Mouse (Mus musculus): ENCODE data around the gene Olfr1411. TPM values are rescaled to one million over a fixed set of nuclear protein-coding genes. Genes with fewer than 3 reads are reported as not detected.

Olfr1411 gene
- total and polyA plus RNA-seq, 3 experiments = not detected

DNA sequence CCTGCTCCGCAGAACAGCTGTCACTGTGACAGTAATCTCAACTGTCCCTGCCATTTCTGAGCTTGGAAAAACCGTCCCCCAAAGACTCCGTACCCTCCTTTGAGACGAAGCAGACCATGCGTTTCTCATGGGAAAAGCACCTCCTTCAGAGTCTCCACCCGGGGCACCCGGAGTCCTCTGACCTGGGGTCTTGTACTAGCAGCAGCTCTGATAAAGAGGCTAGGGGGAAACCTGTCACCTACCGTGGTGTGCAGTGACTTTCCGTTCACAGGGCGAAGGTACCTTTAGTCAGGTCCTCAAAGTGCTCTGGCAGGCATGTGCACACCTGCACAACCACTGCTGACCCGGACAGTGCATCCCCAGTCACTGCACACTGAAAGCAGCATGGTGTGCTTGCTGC is 42.5 kb downstream of the Olfr1411 start:
- dilution Hi-C loops (cut with MboI; ENCODE audit: extremely low pct_ligation_motif_present, extremely low pct_unique_long_range_greater_than_20kb, low sequenced_read_pairs) (no loop called here), in situ Hi-C loops (cut with MboI; ENCODE audit: low pct_ligation_motif_present, low pct_unique_long_range_greater_than_20kb, low sequenced_read_pairs) (no loop called here)
- no peak for TF ChIP-seq NELFE (IDR thresholded peaks at IDR 0.05; ENCODE audit: low read depth, low read length)
- TF ChIP-seq JUND (conservative IDR thresholded peaks at IDR 0.05; ENCODE audit: low read depth, low read length) = no peak
- TF ChIP-seq MYC (IDR thresholded peaks at IDR 0.05; ENCODE audit: low read depth, low read length) = no peak
- no peak for TF ChIP-seq RCOR1 (conservative IDR thresholded peaks at IDR 0.05; ENCODE audit: low read depth, low read length)
- no peak for TF ChIP-seq BHLHE40 (IDR thresholded peaks at IDR 0.05; ENCODE audit: low read depth, low read length)
- no peak for TF ChIP-seq MXI1 (IDR thresholded peaks at IDR 0.05; ENCODE audit: low read depth, low read length)
- no peak for TF ChIP-seq EP300 (IDR thresholded peaks at IDR 0.05; ENCODE audit: low read length)
- TF ChIP-seq NRF1 (IDR thresholded peaks at IDR 0.05; ENCODE audit: low read depth, low read length) = no peak
- no peak for TF ChIP-seq USF1 (IDR thresholded peaks at IDR 0.05; ENCODE audit: low read depth, low read length)
- TF ChIP-seq CHD1 (IDR thresholded peaks at IDR 0.05; ENCODE audit: low read depth, low read length) = no peak
- no peak for TF ChIP-seq RAD21 (IDR thresholded peaks at IDR 0.05; ENCODE audit: low read depth, low read length)
- TF ChIP-seq ZC3H11A (IDR thresholded peaks at IDR 0.05; ENCODE audit: low read depth, low read length) = no peak
- no peak for TF ChIP-seq IRF4 (IDR thresholded peaks at IDR 0.05; ENCODE audit: low read depth, low read length)
- TF ChIP-seq USF2 (conservative IDR thresholded peaks at IDR 0.05; ENCODE audit: low read depth, low read length) = no peak
- TF ChIP-seq MEF2A (IDR thresholded peaks at IDR 0.05; ENCODE audit: borderline replicate concordance, low read depth, low read length) = no peak
- TF ChIP-seq E2F4 (IDR thresholded peaks at IDR 0.05; ENCODE audit: insufficient replicate concordance, low read depth, low read length) = no peak
- TF ChIP-seq ELF1 (IDR thresholded peaks at IDR 0.05; ENCODE audit: low read depth, low read length) = no peak

DNA sequence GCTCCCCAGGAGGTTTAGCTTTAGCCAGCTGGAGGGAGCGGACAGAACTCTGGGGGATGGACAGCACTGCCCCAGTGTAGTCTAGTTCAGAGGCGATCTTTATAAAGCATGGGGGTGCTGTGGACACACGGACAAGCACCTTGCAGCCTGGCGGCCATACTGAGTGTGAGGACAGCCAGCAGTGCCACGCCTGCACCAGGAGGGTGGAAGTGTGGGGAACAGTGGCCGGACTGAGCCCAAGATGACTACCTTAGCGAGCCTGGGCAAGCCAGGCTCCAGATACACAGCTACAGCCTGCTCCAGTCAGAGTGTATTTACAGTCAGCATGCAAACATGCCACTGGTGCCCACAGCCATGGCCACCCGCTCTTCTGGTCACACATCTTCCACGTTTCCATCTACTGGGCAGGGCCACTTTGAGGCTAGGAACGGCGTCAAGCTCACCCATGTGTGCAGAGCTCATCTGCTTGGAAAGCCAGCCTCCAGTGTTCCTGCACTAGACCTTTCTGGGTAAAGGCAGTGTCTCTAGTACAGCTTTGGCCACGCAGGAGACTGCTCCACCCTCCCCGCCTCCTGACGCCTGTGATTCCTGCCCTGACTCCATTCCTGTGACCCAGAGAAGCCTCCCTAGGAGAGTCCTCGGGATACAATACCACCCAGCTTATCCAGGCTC is 43.4 kb downstream of the Olfr1411 start:
- in situ Hi-C loops (cut with MboI; ENCODE audit: low pct_ligation_motif_present, low pct_unique_long_range_greater_than_20kb, low sequenced_read_pairs) = no loop called here
- TF ChIP-seq MAZ (IDR thresholded peaks at IDR 0.05; ENCODE audit: low read depth, low read length) (no peak), ZNF384 (IDR thresholded peaks at IDR 0.05; ENCODE audit: low read depth, low read length) (no peak), MAFK (IDR thresholded peaks at IDR 0.05; ENCODE audit: insufficient replicate concordance, low read length) (no peak), UBTF (IDR thresholded peaks at IDR 0.05; ENCODE audit: low read depth, low read length) (no peak), NELFE (IDR thresholded peaks at IDR 0.05; ENCODE audit: low read depth, low read length) (no peak), CTCF (conservative IDR thresholded peaks at IDR 0.05 in 1 of 2, IDR thresholded peaks at IDR 0.05 in 1 of 2; ENCODE audit: low read depth in 2 of 2, low read length in 2 of 2) (no peak), USF1 (IDR thresholded peaks at IDR 0.05; ENCODE audit: low read depth, low read length) (no peak), CHD2 (IDR thresholded peaks at IDR 0.05; ENCODE audit: low read length) (no peak), JUND (conservative IDR thresholded peaks at IDR 0.05; ENCODE audit: low read depth, low read length) (no peak), BHLHE40 (IDR thresholded peaks at IDR 0.05; ENCODE audit: low read depth, low read length) (no peak), ZMIZ1 (IDR thresholded peaks at IDR 0.05; ENCODE audit: low read depth, low read length) (no peak), ZC3H11A (IDR thresholded peaks at IDR 0.05; ENCODE audit: low read depth, low read length) (no peak), IRF4 (IDR thresholded peaks at IDR 0.05; ENCODE audit: low read depth, low read length) (no peak)
- Histone ChIP-seq H3K27me3 (replicated peaks) (no peaks in the 10 kb centered on the region), H3K9me3 (replicated peaks; ENCODE audit: low read length) (no peaks in the 10 kb centered on the region), H3K4me1 (ENCODE audit: control insufficient read depth in 1 of 2, insufficient read depth in 2 of 2) (peaks cover 8 to 21% of the 10 kb centered on the region in 2 experiments), H3K4me2 (ENCODE audit: insufficient read depth, low read depth, poor library complexity, severe bottlenecking) (no peak overlapping the region), H3K4me3 (replicated peaks in 1 of 3; ENCODE audit: low read depth in 2 of 3, low read length in 2 of 3, poor library complexity in 1 of 3) (no peak overlapping the region), H3K9ac (ENCODE audit: insufficient read depth, low read depth) (no peak overlapping the region), H3K79me2 (replicated peaks; ENCODE audit: control insufficient read depth, extremely low read depth, insufficient read depth, poor library complexity, severe bottlenecking) (peaks cover 18% of the 10 kb centered on the region), H3K27ac (ENCODE audit: insufficient read depth, low read depth) (no peak overlapping the region), H3K36me3 (replicated peaks in 1 of 2; ENCODE audit: control insufficient read depth in 1 of 2, insufficient read depth in 1 of 2, low read length in 1 of 2) (peaks cover 35 to 56% of the 10 kb centered on the region in 2 experiments)
- dilution Hi-C loops (cut with MboI; ENCODE audit: extremely low pct_ligation_motif_present, extremely low pct_unique_long_range_greater_than_20kb, low sequenced_read_pairs) = no loop called here
- DNase-seq (ENCODE audit: extremely low read depth) = no peak

More for the DNA sequence above, 42.5 kb downstream of the Olfr1411 start:
- DNase-seq (ENCODE audit: extremely low read depth) = no peak
- Histone ChIP-seq H3K36me3 (replicated peaks in 1 of 2; ENCODE audit: control insufficient read depth in 1 of 2, insufficient read depth in 1 of 2, low read length in 1 of 2) (peaks cover 35 to 56% of the 10 kb centered on the region in 2 experiments), H3K4me2 (ENCODE audit: insufficient read depth, low read depth, poor library complexity, severe bottlenecking) (no peak overlapping the region), H3K9me3 (replicated peaks; ENCODE audit: low read length) (no peaks in the 10 kb centered on the region), H3K27me3 (replicated peaks) (peaks cover 2% of the 10 kb centered on the region), H3K4me3 (replicated peaks in 1 of 3; ENCODE audit: low read depth in 2 of 3, low read length in 2 of 3, poor library complexity in 1 of 3) (no peak overlapping the region), H3K4me1 (ENCODE audit: control insufficient read depth in 1 of 2, insufficient read depth in 2 of 2) (peaks cover 8 to 17% of the 10 kb centered on the region in 2 experiments), H3K9ac (ENCODE audit: insufficient read depth, low read depth) (no peak overlapping the region), H3K79me2 (replicated peaks; ENCODE audit: control insufficient read depth, extremely low read depth, insufficient read depth, poor library complexity, severe bottlenecking) (peaks cover 18% of the 10 kb centered on the region), H3K27ac (ENCODE audit: insufficient read depth, low read depth) (no peak overlapping the region)

All from CH12.LX (cell line).